Mouse (Mus musculus): ENCODE measurements around the gene Gng10.

Gene Gng10

DNA sequence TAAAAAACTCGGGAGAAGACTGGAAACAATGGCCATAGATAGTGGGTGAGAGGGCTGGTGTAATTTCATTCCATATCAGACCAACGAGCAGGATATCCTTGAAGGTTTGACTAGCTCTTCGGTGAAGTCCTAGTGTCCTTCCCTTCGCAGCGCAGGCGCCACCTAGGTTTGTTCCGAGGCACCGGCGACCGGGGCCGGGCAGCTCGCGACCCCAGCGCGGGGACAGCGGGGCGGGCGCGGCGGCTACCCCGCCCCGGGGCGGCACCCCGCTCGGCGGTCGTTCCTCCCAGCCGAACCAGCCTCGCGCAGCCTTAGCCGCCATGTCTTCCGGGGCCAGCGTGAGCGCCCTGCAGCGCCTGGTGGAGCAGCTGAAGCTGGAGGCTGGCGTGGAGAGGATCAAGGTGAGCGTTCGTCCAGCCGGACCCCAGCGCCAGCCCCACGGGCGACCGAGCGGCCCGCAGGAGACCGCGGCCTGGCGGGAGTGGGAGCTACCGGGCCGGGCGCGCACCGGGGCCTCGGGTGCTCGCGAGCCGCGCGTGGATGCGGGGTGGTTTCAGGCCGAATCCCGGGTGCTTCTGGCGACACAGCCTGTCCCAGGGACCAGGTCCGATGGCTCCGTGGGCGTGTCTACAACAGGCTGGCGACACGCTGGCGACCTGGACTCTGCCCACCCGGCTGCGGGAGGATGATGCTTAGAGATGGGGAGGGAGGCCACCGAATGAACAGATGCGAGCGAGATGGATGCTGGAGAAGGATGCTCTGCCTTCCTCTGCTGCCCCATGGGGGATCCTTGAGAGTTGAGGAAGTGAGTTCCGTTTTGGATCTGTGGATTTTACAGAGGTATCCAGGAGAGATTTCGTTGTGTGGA is at the start of gene Gng10:
TSS of gene Gng10 (plus strand) at position 171 of the 868 bp plus-strand sequence.
- DNase-seq (ENCODE audit: low read depth, low spot score), result peak; percentile 39

DNA sequence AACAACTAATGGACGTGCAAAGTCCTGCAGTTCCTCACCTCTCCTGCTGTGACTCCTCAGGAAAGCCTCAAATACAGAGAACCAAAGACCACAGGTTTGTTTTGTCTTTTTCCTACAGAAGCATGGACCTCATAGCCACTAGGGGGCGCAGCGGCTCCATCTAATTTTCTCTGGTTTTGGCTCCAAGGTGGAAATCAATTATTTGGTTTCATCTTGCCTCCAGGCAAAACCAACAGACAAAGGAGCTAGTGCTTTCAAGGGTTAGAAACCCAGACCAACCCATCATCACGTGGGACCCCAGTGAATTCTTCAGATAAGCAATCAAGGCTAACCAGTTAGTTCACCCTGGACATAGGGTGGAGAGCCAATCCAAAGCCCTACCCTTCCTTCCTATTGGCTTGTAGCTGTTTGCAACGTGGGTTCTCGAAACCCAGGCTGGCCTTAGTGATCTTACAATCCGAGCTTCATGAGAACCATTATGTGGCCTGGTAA is 49.7 kb upstream of the Gng10 start:
- no peak for DNase-seq (ENCODE audit: low read depth, low spot score)

DNA sequence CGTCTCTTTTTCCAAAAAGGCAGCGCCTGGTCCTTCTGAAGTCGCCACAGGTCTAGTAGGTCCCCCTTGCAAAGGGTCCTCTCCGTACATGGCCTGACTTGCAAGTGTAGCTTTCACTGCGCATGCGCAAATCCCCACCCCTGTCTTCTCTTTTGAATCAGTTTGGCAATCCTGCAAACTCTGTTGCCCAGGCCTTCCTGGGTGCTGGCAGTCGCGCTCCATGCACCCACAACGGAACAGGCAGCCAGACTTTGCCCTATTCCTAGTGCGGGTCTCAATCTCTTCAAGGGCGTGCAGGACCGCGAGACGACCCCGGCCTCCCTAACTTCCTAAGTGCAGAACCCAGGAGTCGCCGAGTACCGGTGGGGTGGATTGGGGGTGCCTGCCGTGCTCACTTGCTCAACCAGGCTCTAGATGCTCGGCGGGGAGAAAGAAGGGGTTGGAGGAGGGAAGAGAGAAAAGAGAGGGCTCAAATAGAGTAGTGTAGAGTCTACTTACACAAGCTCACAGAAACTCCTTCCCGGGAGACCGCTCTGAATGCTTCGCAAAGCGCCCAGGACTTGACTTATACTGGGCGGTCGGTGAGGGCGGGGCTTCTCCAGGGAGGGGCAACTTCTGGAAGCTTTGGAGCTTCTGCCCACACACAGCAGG is 48.2 kb upstream of the Gng10 start, which contains the start of gene Ptgr1:
TSS of gene Ptgr1 (minus strand) at position 580 of the 651 bp plus-strand sequence.
- DNase-seq (ENCODE audit: low read depth, low spot score), result no peak

DNA sequence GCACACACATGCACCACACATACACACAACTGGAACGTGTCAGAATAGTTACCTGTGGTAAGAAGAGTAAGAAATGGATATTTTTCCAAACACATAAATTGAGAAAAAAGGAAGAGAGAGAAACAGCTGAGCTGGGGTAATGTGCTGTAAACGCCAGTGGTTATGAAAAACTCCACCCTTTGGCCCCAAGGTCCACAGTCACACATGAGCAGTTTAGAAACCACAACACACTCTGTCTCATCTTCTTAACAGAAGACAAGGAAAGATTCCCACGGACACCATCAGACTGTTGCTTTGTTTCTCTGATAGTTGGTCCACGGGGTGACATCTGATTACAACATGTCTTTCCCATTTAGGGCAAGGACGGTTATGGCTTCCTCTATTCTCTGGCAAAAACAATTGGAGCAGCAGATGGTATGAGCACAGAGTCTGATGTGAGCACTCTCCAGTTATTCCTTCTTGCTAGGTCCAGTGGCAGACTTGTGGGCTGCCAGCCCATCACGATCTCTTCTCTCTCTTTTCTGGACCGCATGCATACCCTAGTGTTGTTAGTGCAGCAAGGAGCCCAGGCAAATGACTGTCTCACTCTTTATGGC is 45.5 kb upstream of the Gng10 start:
- DNase-seq (ENCODE audit: low read depth, low spot score), result no peak

DNA sequence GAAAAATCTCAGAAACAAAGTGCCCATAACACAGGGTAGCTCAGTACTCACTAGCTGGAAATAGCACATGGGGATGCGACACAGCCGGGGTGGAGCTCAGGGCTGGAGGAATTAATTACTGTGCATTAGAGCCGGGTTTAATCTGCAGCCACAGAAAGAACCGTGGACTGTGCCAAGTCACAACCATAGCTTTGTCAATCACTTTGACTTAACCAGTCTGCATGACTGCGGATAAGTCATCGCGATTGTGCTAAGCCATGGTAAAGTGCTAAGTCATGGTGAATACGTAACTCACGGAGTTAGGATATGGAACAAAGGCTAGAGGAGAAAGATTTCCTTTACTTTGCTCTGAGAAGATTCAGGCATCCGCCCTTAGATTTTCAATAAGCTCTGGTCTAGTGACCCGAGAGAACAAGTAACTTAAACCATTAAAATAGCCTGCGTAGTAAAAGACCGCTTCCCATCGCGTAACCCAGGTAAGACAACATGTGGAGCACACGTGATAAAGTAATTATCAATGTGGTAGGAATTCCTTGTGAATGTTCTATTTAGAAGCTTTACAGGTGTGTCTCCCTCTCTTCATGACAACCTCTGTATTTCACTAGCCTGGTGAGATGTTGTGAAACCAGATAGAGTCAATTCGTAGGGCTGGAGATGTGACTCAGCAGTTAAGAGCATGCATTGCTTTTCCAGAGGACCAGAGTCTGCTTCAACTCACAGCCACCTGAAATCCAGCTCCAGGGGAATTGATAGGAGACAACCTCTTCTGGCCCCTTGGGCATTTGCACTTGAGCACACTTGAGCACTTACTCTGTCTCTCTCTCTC is 44.1 kb upstream of the Gng10 start:
- DNase-seq (ENCODE audit: low read depth, low spot score), result no peak

DNA sequence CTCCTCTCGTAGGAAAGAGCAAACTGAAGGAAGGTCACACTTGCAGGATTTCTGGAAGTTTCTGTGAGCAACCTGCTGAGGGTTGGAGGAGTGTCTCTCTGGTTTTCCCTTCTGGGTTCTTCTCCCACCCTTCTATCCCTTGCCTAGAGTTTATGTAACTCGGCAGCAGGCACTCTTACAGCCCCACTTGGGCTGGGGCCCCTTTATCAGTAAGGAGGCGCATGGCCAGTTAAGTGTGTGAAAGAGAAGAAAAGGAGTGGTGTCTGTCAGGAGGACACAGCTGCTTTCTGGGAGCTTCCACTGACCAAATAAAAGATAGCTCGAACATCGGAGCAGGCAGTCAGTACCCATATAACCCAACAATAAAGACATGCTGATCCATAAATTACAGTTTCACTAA is 42.7 kb upstream of the Gng10 start:
- no peak for DNase-seq (ENCODE audit: low read depth, low spot score)

DNA sequence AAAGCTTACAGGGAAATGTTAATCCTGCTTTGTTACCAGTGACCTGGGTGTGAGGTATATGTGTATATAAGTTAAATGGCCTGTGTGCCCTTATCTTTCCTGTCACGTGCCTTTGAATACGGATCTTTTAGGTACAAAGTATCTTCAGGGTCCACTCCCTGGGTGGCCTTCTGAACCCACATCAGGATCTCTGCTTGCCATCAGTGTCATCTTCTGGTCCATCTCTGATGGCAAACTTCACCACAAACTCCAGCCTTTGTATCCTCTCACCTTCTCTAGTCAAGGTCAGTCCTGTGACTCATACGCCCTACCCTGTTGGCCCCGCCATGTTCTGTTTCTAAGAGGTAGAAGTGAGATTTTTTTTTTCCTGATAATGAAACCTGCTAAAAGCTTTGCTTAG is 40.1 kb upstream of the Gng10 start, which contains the start of gene Dnajc25:
TSS of gene Dnajc25 (plus strand) at position 301 of the 400 bp plus-strand sequence.
- DNase-seq (ENCODE audit: low read depth, low spot score), result no peak

DNA sequence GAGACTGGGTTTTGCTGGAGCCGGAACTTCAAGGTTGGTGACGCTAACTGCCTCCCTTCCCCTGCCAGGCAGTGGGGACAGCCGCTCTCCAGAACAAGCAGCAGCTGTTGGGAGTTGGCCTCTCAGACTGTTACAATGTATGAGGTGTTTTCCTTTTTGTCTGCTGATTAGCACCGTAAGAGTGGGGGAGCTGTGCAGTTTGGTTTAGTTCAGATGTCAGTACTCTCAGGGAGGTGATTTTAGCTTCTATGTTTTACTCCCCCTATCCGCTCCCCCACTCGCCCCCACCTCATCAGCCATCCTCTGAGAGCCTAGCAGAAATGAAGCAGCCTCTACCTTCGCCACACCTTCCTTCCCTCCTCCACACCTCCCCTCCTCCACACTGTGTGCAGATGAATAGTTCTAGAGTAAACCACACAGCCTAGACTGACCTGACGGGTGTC is 39.6 kb upstream of the Gng10 start:
- no peak for DNase-seq (ENCODE audit: low read depth, low spot score)

DNA sequence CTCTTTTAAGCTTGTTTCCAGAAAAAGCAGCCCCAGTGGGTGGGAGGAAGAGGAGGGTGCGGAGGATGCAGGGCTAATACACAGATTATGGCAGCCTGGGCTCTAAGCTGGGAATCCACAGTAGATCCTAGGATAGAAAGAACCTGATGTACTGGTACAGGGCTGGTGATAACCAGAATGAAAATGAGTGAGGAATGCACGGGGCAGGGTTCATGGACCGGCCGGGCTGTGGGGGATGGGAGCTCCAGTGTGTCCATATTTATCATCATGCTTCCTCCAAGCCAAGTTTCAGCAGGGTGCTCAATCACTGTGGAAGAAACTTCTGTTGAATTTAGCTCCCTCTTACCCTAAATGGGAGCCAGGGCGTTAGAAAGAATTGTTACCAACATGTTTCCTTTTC is 37.8 kb upstream of the Gng10 start:
- DNase-seq (ENCODE audit: low read depth, low spot score), result no peak

DNA sequence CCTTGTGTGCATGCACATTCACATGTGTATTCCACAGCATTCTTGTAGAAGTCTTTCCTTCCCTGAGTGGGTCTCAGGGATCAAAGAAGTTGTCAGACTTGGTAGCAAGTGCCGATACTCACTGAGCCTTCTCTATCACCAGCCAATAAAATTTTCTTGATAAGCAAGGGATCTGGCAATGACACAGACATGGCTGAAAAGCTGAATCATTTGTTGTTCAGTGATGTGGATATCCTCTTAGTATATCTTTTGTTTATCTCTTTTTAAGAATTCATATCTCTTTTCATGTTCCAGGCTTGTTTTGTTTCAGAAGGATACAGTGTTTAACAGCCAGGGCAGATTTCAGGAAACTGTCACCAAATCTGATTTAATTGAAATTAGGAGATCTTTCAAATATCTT is 36.2 kb upstream of the Gng10 start:
- no peak for DNase-seq (ENCODE audit: low read depth, low spot score)

DNA sequence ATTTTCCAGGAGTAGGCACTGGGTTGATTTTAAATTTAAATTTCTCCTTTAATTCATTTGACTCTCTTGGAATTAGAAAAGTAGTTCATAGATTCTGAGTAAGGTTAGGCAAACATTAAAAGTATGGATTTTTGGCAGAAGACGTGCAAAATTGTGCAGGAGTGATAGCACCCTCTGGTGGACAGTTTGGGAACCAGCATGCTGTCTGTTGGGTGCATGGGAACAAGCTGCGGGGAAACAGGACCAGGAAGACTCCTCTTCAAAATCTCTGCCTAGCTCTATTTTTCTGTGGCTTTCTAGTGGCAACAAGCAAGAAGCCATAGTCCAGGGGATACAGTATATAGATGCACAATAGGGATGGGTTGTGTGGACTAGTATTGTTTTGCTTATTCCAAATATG is 35.2 kb upstream of the Gng10 start:
- no peak for DNase-seq (ENCODE audit: low read depth, low spot score)

DNA sequence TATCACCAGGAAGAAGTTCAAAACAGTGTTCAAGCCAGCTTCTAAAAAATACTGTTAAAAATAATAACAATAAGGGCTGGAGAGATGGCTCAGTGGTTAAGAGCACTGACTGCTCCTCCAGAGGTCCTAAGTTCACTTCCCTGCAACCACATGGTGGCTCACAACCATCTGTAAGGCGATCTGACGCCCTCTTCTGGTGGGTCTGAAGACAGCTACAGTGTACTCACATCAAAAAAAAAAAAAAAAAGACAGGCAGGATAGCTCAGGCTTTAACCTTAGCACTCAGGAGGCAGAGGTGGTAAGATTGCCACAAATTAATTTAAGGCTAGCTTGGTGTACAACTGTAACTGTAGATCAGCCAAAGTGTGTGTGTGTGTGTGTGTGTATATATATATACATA is 34.3 kb upstream of the Gng10 start:
- no peak for DNase-seq (ENCODE audit: low read depth, low spot score)

DNA sequence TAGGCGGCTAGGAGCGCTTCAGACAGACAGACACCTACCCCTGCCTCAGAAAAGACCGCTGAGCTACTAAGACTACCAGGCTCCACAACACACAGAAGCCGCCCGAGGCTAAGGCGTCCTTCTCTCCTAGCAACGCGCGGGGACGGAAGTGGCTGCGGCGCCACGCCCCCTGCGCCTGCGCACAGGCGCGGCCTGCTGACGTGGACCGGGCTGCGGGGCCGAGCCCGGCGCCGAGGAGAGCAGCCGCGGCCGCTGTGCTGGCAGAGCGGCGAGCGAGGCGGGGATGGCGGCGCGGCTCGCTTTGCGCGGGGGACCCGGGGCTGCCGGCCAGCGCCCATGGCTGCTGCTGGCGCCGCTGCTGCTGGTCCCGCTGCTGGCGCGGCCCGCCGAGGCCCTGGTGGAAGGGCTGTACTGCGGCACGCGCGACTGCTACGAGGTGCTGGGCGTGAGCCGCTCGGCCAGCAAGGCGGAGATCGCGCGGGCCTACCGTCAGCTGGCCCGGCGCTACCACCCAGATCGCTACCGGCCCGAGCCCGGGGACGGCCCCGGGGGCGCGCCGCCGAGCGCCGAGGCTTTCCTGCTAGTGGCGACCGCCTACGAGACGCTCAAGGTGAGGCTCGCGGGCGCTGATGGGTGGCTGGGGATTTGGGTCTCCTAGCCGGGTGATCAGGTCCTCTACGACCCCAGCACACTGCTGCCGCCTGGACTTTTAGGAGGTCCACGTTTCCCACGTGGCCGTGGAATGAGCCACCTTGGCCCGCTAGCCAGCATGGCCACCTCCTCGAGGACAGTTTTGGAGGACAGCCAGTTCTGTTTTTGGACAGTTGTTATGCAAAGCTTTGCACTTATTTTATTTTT is 31.7 kb upstream of the Gng10 start, which contains the start of gene Gm20503:
TSS of gene Gm20503 (plus strand) at position 263 of the 858 bp plus-strand sequence.
- peak; percentile 78 for DNase-seq (ENCODE audit: low read depth, low spot score)

DNA sequence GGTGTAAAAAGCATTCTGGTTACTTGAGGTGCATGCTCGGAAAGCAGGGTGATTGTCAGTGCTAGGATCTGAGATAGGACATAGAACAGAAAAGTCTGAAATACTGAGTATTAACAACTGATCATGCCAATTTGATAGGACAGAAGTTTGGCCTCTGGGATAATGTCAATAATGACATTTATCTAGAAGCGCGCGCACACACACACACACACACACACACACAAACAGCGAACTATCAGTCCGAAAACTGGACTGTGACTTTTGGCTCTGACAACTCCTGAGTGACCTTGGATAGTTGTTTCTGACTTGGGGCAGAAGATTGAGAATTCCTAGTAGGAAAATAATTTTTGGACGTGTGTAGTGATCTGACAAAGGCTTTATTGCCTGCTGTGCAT is 31.1 kb upstream of the Gng10 start:
- DNase-seq (ENCODE audit: low read depth, low spot score), result no peak

DNA sequence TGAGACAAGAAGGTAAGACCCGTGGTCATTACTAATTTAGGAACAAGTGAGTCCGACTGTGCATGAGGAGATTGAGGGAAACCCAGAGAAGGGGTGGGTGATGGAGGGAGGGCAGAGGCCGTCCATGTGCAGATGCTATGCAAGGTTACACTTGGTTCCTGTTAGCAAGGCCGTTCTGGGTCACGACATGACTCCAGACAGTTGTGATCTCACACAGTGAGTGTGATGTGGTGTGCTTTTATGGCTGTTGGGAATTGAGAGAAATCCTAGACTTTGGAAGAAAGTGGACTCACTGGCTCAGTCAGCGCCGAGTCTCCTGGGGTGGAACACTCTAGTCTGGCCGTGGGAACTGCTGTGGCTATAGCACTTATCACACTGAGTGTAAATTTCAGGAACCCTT is 28.7 kb upstream of the Gng10 start:
- DNase-seq (ENCODE audit: low read depth, low spot score), result no peak

DNA sequence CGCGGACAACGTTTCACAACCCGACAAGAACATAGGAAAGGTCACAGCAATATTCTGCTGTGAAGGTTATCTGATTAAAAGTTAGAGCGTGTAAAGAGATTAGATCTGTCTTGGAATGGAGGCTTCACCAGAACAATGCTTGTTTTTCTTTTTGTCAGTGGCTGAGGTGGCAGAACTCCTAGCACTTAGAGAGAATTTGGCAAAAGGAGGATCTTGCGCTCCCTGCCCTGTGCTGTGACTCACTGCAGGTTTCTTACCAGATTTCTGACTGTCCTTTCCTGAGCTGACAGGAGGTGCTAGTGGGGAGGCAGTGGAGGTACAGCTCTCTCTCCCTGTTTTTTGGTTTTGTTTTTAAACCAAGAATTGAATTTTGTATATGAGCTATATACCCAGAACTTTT is 27.9 kb upstream of the Gng10 start:
- DNase-seq (ENCODE audit: low read depth, low spot score), result no peak

DNA sequence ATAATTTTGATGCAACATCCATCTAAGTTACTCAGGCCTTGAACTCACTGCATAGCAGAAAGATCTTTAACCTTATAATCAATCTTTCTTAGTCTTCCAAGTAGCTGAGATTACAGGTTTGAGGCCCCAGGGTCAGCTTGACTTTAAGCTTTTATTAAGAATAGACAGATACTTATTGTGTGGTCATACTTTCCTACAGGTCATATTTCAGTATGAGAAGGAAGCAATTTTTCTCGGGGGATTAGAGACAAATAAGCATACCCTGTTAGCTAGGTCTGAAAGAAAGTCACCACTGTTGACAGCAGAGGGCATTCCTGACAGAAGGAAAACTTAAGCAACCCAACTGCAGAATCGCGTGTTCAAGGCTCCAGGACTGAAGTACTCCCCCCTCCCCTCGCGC is 26.9 kb upstream of the Gng10 start:
- no peak for DNase-seq (ENCODE audit: low read depth, low spot score)

DNA sequence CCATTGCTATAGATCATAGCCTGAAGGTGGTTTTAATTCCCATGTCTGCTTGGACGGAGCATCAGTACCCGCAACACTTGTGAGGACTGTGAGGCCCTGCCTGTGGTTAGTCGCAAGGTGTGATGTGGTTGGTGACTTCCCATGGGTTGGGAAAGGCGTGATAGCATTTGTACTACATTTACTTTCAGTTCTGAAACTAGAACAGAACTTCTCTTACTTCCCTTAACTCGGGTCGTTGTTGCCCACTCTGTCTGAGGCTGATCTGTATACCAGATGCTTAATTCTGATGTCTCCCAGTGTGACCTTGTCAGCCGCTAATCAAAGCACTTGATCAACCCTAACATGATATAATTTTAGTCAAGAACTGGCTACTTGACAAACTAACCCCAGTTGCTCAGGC is 25.7 kb upstream of the Gng10 start:
- no peak for DNase-seq (ENCODE audit: low read depth, low spot score)

DNA sequence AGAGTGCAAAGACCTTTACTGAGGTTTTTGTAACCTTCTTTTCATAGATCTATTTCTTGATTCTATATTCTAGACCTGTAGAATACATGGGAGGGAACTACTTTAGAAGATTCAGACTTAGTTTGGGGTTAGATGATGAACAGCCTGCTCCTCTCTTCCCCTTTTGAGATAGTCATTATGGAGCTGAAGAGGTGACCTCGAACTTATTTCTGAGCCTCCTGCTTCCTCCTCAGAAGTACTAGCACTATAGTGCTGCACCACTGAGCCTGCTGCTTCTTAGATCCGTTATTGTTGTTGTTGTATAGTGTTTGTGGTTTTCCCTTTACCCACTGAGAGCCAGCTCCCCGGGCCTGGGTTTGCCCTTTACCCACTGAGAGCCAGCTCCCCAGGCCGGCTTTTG is 25.2 kb upstream of the Gng10 start:
- DNase-seq (ENCODE audit: low read depth, low spot score), result no peak

DNA sequence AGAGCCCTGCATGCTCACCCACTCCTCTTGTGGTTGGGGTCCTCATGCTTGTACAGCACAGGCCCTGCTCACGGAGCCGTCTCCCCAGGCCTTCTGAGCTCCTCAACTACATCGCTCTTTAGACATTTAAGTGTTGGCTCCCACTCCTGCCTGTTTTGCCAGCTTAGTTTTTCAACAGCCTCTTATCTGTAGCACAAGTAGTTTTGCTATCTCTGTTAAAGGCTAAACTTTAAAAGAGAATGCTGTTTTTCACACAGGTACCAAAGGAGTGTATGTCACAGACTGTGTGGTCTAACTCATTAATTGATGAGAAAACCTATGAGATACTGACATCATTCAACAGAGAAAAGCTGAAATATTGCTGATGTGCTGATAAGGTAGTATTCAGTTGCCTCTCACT is 23.4 kb upstream of the Gng10 start:
- DNase-seq (ENCODE audit: low read depth, low spot score), result no peak
